Comparison of ENCODE assay signal across 26 mouse cellular contexts in genomic region chr3:148930913-148931312, GRCm38 (mm10). TPM values are rescaled to one million over a fixed set of nuclear protein-coding genes. Genes with fewer than 3 reads are reported as not detected.
DNase-seq lines count a peak whose midpoint lies in the region; ATAC-seq and TF ChIP-seq lines count a peak whose summit lies in the region.
"Had no signal": no experiment of that assay in that cellular context is flagged by ENCODE, and none has a peak within 500 bp of the region (broad histone marks: within the 10 kb centered on the region; RNA-seq: fewer than 3 reads in every experiment).

No protein-coding gene starts in this region.

- DNase-seq in heart, adult 11 months, result peak; percentile 69
- peak; percentile 36 for DNase-seq in lung, embryonic 14.5 days
- DNase-seq in lung, postnatal 36 days, result no peak
- DNase-seq in neural tube, embryonic 10.5 days (ENCODE audit: extremely low spot score, low spot score), result no peak
- peak; percentile 21 for DNase-seq in MN1 (ENCODE audit: low spot score)
- DNase-seq in midbrain, postnatal 0 days (ENCODE audit: low spot score), result no peak
- DNase-seq: adrenal gland, adult 2 months; adrenal gland, postnatal 10 days; adrenal gland, postnatal 25 days; cerebellum, adult 11 months; cerebellum, adult 18-20 months; cerebellum, adult 8-10 months; cerebellum, adult 9-11 months; cerebellum, postnatal 14 days; cerebellum, postnatal 36 days; embryo, embryonic 11 days had no signal

- peaks cover 30% of the 10 kb centered on the region for H3K4me1 ChIP-seq in heart, embryonic 12.5 days (replicated peaks)
- H3K4me1 ChIP-seq in lung, embryonic 14.5 days (ENCODE audit: insufficient read depth), result peaks cover 12% of the 10 kb centered on the region; the same call in 1 of the 2 replicates
- 0 out of 2 replicates have a peak, but pooled peaks cover 3% of the 10 kb centered on the region for H3K4me1 ChIP-seq in neural tube, embryonic 14.5 days (ENCODE audit: control insufficient read depth, insufficient read depth, low read length)
- H3K4me1 ChIP-seq in midbrain, postnatal 0 days (ENCODE audit: insufficient read depth, low read length), result no peaks in the 10 kb centered on the region

- H3K27ac ChIP-seq in heart, embryonic 12.5 days (ENCODE audit: poor library complexity, severe bottlenecking), result no peak overlapping the region
- no peak overlapping the region for H3K27ac ChIP-seq in lung, embryonic 14.5 days (ENCODE audit: low read depth)
- no peak overlapping the region for H3K27ac ChIP-seq in neural tube, embryonic 14.5 days (ENCODE audit: low read depth, low read length)
- no peak overlapping the region for H3K27ac ChIP-seq in midbrain, postnatal 0 days (ENCODE audit: low read depth, low read length)
- H3K27ac ChIP-seq: embryonic facial prominence, embryonic 12.5 days; embryonic facial prominence, embryonic 15.5 days; forebrain, embryonic 10.5 days; forebrain, embryonic 12.5 days had no signal

- no peak for TF ChIP-seq CTCF in lung, embryonic 14.5 days (IDR thresholded peaks at IDR 0.05; ENCODE audit: low read depth)
- no peak for TF ChIP-seq CTCF in midbrain, postnatal 0 days (IDR thresholded peaks at IDR 0.05)

- H3K27me3 ChIP-seq in heart, embryonic 12.5 days (replicated peaks), result no peaks in the 10 kb centered on the region
- no peaks in the 10 kb centered on the region for H3K27me3 ChIP-seq in lung, embryonic 14.5 days (ENCODE audit: insufficient read depth, low read length)
- H3K27me3 ChIP-seq in neural tube, embryonic 14.5 days (ENCODE audit: control insufficient read depth, insufficient read depth, low read length), result no peaks in the 10 kb centered on the region
- no peaks in the 10 kb centered on the region for H3K27me3 ChIP-seq in midbrain, postnatal 0 days (ENCODE audit: insufficient read depth, low read length)
- H3K27me3 ChIP-seq: embryonic facial prominence, embryonic 12.5 days; embryonic facial prominence, embryonic 15.5 days; forebrain, embryonic 12.5 days had no signal

- no peak for ATAC-seq in heart, embryonic 12.5 days (ENCODE audit: insufficient number of reproducible peaks, low FRiP score)
- no peak; the same call in 1 of the 2 replicates for ATAC-seq in lung, embryonic 14.5 days (ENCODE audit: insufficient read depth)
- 0 out of 2 replicates have a peak, but pooled peaks have one; percentile 7 for ATAC-seq in neural tube, embryonic 14.5 days (ENCODE audit: low read depth)
- no peak for ATAC-seq in midbrain, postnatal 0 days (ENCODE audit: low FRiP score)
- ATAC-seq: forebrain, embryonic 14.5 days; forebrain, embryonic 16.5 days had no signal

- H3K4me3 ChIP-seq in heart, embryonic 12.5 days, result no peak overlapping the region
- no peak overlapping the region for H3K4me3 ChIP-seq in lung, embryonic 14.5 days (ENCODE audit: low read depth, low read length)
- H3K4me3 ChIP-seq in neural tube, embryonic 14.5 days (ENCODE audit: low read depth, low read length), result no peak overlapping the region
- H3K4me3 ChIP-seq in midbrain, postnatal 0 days (ENCODE audit: low read depth, low read length), result no peak overlapping the region
- H3K4me3 ChIP-seq: embryonic facial prominence, embryonic 12.5 days; embryonic facial prominence, embryonic 15.5 days; erythroblast, embryonic 14.5 days; forebrain, embryonic 10.5 days; forebrain, embryonic 12.5 days had no signal

- WGBS in heart, embryonic 12.5 days, result 78% methylated on average over 6 of the region's 6 CpGs
- 50% methylated on average over 6 of the region's 6 CpGs for WGBS in lung, embryonic 14.5 days
- WGBS in neural tube, embryonic 14.5 days, result 68% methylated on average over 6 of the region's 6 CpGs
- 84% methylated on average over 6 of the region's 6 CpGs for WGBS in midbrain, postnatal 0 days

- no peaks in the 10 kb centered on the region for H3K9me3 ChIP-seq in heart, embryonic 12.5 days (replicated peaks)
- no peaks in the 10 kb centered on the region for H3K9me3 ChIP-seq in lung, embryonic 14.5 days (ENCODE audit: low read depth, low read length)
- H3K9me3 ChIP-seq in neural tube, embryonic 14.5 days (ENCODE audit: control insufficient read depth, low read length), result no peaks in the 10 kb centered on the region
- H3K9me3 ChIP-seq in midbrain, postnatal 0 days (ENCODE audit: low read length), result no peaks in the 10 kb centered on the region
- H3K9me3 ChIP-seq: embryonic facial prominence, embryonic 12.5 days; embryonic facial prominence, embryonic 15.5 days; forebrain, embryonic 10.5 days; forebrain, embryonic 12.5 days had no signal

- H3K9ac ChIP-seq in heart, embryonic 12.5 days, result no peak overlapping the region
- H3K9ac ChIP-seq in lung, embryonic 14.5 days, result no peak overlapping the region
- no peak overlapping the region for H3K9ac ChIP-seq in neural tube, embryonic 14.5 days (replicated peaks; ENCODE audit: low read depth, low read length)
- no peak overlapping the region for H3K9ac ChIP-seq in midbrain, postnatal 0 days (replicated peaks; ENCODE audit: low read length, poor library complexity, severe bottlenecking)
- H3K9ac ChIP-seq: embryonic facial prominence, embryonic 12.5 days; embryonic facial prominence, embryonic 15.5 days; forebrain, embryonic 12.5 days had no signal

- no peak overlapping the region for H3K4me2 ChIP-seq in heart, embryonic 12.5 days
- no peak overlapping the region for H3K4me2 ChIP-seq in lung, embryonic 14.5 days
- H3K4me2 ChIP-seq in neural tube, embryonic 14.5 days (ENCODE audit: low read depth, low read length), result no peak overlapping the region
- no peak overlapping the region for H3K4me2 ChIP-seq in midbrain, postnatal 0 days (ENCODE audit: low read depth, low read length, poor library complexity, severe bottlenecking)
- H3K4me2 ChIP-seq: embryonic facial prominence, embryonic 12.5 days; embryonic facial prominence, embryonic 15.5 days; forebrain, embryonic 12.5 days had no signal

- 0 out of 2 replicates have a peak, but pooled peaks cover 4% of the 10 kb centered on the region for H3K36me3 ChIP-seq in heart, embryonic 12.5 days
- H3K36me3 ChIP-seq in lung, embryonic 14.5 days (ENCODE audit: insufficient read depth), result 0 out of 2 replicates have a peak, but pooled peaks cover 2% of the 10 kb centered on the region
- H3K36me3 ChIP-seq in neural tube, embryonic 14.5 days (ENCODE audit: control insufficient read depth, insufficient read depth, low read length), result no peaks in the 10 kb centered on the region
- H3K36me3 ChIP-seq in midbrain, postnatal 0 days (ENCODE audit: insufficient read depth, low read length), result no peaks in the 10 kb centered on the region
- H3K36me3 ChIP-seq: embryonic facial prominence, embryonic 12.5 days; embryonic facial prominence, embryonic 15.5 days; forebrain, embryonic 12.5 days; G1E had no signal

RNA-seq across cellular contexts. Expression of gene Adgrl2, which starts 59.4 kb away (rescaled TPM):
- 48.1 and 52.2 TPM in 2 replicates for polyA plus RNA-seq in heart, embryonic 12.5 days (2016; fragmentation: Nextera tagmentation; extraction: Ambion mirVana)
- 83.2 and 83.3 TPM in 2 replicates for polyA plus RNA-seq in lung, embryonic 14.5 days (2014; fragmentation: Nextera tagmentation; extraction: Ambion mirVana)
- 242 and 243 TPM in 2 replicates for polyA plus RNA-seq in neural tube, embryonic 14.5 days (2014; fragmentation: Nextera tagmentation; extraction: Ambion mirVana)
- total RNA-seq in midbrain, postnatal 0 days (2014; rRNA removed), result 102 and 116 TPM in 2 replicates
- polyA plus RNA-seq in midbrain, postnatal 0 days (2015; fragmentation: Nextera tagmentation; extraction: Ambion mirVana), result 83.6 and 92.9 TPM in 2 replicates
- polyA plus RNA-seq: G1E had no signal

Comparison
In these comparisons a context has a peak if more than half of its experiments do, and no peak if none do; other contexts are left out.
1. DNase-seq: peak in heart, adult 11 months (single experiment), lung, embryonic 14.5 days (single experiment) and MN1 (single experiment); none in lung, postnatal 36 days (single experiment), neural tube, embryonic 10.5 days (single experiment) and midbrain, postnatal 0 days (single experiment).